Mouse (Mus musculus): ENCODE measurements at regions not wholly inside any gene's neighbourhood (a gene's known extent, or its start where the extent isn't known, plus 50 kb on each side); places are given as distances from the start of the nearest gene placed in this dataset.

- no peak for TF ChIP-seq POLR2A (IDR thresholded peaks at IDR 0.05; ENCODE audit: borderline replicate concordance, insufficient read depth, low read length)
- TF ChIP-seq CTCF (IDR thresholded peaks at IDR 0.05; ENCODE audit: borderline replicate concordance, insufficient read depth, low read depth, low read length): no peak
Measured at GRCm38 (mm10) chr3:115619970-115620369, 94.9 kb downstream of the S1pr1 start.

All from cerebellum, adult 2 months (tissue).